Mouse (Mus musculus): ENCODE data around the gene Yif1a. TPM values are rescaled to one million over a fixed set of nuclear protein-coding genes. Genes with fewer than 3 reads are reported as not detected.
A peak's percentile ranks its signal among the peaks of the same experiment; 100 is the strongest.

Yif1a gene
- polyA plus RNA-seq, 1 experiment from 2014 or later, result 62.4 TPM

DNA sequence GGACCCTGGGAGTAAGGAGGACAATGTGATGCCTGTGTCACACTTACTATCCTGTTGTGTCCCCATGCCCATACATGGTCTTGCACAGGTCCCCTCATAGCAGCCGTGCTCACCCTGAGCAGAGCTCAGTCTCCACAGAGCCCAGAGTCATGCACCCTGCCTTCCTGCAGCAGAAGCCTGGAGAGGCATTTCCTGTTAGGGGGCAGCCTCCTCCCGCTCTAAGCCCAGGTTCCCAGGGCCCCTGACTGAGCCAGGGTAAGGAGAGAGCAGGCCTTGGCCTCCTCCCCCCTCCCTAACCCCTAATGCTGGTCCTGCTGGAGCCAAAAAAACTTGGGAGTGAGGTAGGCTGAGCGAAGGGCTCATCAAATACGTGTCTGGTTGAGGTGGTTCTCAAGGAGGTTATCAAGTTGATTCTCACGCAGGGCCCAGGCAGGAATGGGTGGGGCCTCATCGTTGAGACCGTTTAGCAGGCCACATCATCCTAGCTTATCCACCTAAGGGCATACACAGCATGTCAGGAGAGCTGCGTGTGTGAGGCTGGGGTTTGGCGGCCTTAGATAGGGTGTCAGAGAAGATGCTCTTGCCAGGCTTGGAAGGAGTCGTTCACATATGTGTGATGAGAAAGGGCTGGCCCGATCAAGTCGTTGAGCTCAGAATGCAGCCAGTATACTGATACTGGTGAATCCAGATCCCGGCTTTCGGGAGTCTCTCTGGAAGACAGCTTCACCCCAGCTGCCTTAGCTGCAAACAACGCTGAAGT, 21.1 kb upstream of the Yif1a start:
- H3K36me3 ChIP-seq (ENCODE audit: poor library complexity, severe bottlenecking), result no peaks in the 10 kb centered on the region
- peak overlapping the region; percentile 62; the same call in 1 of the 2 replicates for H3K9ac ChIP-seq
- peaks cover 39% of the 10 kb centered on the region for H3K4me1 ChIP-seq
- H3K9me3 ChIP-seq (replicated peaks), result no peaks in the 10 kb centered on the region
- peak overlapping the region; percentile 69 for H3K4me2 ChIP-seq
- H3K4me3 ChIP-seq, result peak overlapping the region; percentile 36
- WGBS, result 13% methylated on average over 15 of the region's 15 CpGs
- H3K27ac ChIP-seq, result no peak overlapping the region
- no peak for ATAC-seq
- peaks cover 45% of the 10 kb centered on the region for H3K27me3 ChIP-seq

DNA sequence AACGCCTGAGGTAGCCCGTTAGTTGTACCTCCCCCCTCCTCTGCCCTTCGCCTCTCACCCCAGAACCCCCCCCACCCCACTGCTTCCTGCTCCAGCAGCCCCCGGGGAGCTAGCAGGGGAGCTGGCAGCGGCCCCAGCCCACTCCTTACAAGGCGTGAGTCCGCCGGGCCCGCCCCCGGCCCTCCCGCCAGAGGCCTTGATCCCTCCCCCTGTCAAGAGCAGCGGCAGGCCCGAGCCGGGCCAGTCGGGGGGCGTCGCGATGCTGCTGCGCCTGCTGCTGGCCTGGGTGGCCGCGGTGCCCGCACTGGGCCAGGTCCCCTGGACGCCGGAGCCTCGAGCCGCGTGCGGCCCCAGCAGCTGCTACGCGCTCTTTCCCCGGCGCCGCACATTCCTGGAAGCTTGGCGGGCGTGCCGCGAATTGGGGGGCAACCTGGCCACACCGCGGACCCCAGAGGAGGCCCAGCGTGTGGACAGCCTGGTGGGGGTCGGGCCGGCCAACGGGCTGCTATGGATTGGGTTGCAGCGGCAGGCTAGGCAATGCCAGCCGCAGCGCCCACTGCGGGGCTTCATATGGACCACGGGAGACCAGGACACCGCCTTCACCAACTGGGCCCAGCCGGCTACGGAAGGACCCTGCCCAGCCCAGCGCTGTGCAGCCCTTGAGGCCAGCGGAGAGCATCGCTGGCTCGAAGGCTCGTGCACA, 20.3 kb upstream of the Yif1a start, which contains the start of gene Cd248:
Gene Cd248, plus strand, starts transcription at position 212 of the 703 bp plus-strand sequence.
- ATAC-seq, result peak; percentile 26
- Histone ChIP-seq H3K27me3 (peaks cover 45% of the 10 kb centered on the region), H3K4me2 (peak within 1 kb of the TSS; percentile 69), H3K9ac (peak within 1 kb of the TSS; percentile 62), H3K36me3 (ENCODE audit: poor library complexity, severe bottlenecking) (no peaks in the 10 kb centered on the region), H3K9me3 (replicated peaks) (no peaks in the 10 kb centered on the region), H3K27ac (0 out of 2 replicates have a peak within 1 kb of the TSS, but pooled peaks have one; percentile 20), H3K4me3 (peak within 1 kb of the TSS; percentile 36), H3K4me1 (peaks cover 47% of the 10 kb centered on the region)
- WGBS, result 1% methylated on average over 51 of the region's 56 CpGs

DNA sequence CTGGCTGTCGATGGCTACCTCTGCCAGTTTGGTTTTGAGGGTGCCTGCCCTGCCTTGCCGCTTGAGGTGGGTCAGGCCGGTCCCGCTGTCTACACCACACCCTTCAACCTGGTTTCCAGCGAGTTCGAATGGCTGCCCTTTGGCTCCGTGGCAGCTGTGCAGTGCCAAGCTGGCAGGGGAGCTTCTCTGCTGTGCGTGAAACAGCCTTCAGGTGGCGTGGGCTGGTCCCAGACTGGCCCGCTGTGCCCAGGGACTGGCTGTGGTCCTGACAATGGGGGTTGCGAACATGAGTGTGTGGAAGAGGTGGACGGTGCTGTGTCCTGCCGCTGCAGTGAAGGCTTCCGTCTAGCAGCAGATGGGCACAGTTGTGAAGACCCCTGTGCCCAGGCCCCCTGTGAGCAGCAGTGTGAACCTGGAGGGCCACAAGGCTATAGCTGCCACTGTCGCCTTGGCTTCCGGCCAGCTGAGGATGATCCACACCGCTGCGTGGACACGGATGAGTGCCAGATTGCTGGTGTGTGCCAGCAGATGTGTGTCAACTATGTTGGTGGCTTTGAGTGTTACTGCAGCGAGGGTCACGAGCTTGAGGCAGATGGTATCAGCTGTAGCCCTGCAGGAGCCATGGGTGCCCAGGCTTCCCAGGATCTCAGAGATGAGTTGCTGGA, 19.6 kb upstream of the Yif1a start:
- no peaks in the 10 kb centered on the region for H3K36me3 ChIP-seq (ENCODE audit: poor library complexity, severe bottlenecking)
- no peak for ATAC-seq
- H3K4me1 ChIP-seq, result peaks cover 48% of the 10 kb centered on the region
- 39% methylated on average over 21 of the region's 21 CpGs for WGBS
- H3K4me2 ChIP-seq, result peak overlapping the region; percentile 69
- no peaks in the 10 kb centered on the region for H3K9me3 ChIP-seq (replicated peaks)
- H3K27ac ChIP-seq, result no peak overlapping the region
- peak overlapping the region; percentile 62 for H3K9ac ChIP-seq
- H3K4me3 ChIP-seq, result peak overlapping the region; percentile 36
- H3K27me3 ChIP-seq, result peaks cover 45% of the 10 kb centered on the region

DNA sequence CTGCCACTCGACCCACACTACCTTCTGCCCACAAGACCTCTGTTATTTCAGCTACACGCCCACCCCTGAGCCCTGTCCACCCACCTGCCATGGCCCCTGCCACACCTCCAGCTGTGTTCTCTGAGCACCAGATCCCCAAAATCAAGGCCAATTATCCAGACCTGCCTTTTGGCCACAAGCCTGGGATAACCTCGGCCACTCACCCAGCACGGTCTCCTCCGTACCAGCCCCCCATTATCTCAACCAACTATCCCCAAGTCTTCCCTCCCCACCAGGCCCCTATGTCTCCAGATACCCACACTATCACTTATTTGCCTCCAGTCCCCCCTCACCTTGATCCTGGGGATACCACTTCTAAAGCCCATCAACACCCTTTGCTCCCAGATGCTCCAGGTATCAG, 18.9 kb upstream of the Yif1a start:
- H3K27ac ChIP-seq, result no peak overlapping the region
- H3K9ac ChIP-seq, result no peak overlapping the region
- H3K27me3 ChIP-seq, result peaks cover 46% of the 10 kb centered on the region
- H3K9me3 ChIP-seq (replicated peaks), result no peaks in the 10 kb centered on the region
- ATAC-seq, result no peak
- H3K4me1 ChIP-seq, result peaks cover 48% of the 10 kb centered on the region
- no peaks in the 10 kb centered on the region for H3K36me3 ChIP-seq (ENCODE audit: poor library complexity, severe bottlenecking)
- H3K4me2 ChIP-seq, result 0 out of 2 replicates have a peak overlapping the region, but pooled peaks have one; percentile 69
- WGBS, result 84% methylated on average over 5 of the region's 5 CpGs
- no peak overlapping the region for H3K4me3 ChIP-seq

DNA sequence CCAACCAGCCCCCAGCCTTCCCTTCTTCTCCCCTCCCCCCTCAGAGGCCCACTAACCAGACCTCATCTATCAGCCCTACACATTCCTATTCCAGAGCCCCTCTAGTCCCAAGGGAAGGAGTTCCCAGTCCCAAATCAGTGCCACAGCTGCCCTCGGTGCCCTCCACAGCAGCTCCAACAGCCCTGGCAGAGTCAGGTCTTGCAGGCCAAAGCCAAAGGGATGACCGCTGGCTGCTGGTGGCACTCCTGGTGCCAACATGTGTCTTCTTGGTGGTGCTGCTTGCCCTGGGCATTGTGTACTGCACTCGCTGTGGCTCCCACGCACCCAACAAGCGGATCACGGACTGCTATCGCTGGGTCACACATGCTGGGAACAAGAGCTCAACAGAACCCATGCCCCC, 18.4 kb upstream of the Yif1a start:
- H3K9ac ChIP-seq, result no peak overlapping the region
- 0 out of 2 replicates have a peak overlapping the region, but pooled peaks have one; percentile 69 for H3K4me2 ChIP-seq
- H3K4me1 ChIP-seq, result peaks cover 48% of the 10 kb centered on the region
- no peaks in the 10 kb centered on the region for H3K9me3 ChIP-seq (replicated peaks)
- 89% methylated on average over 7 of the region's 7 CpGs for WGBS
- peaks cover 50% of the 10 kb centered on the region for H3K27me3 ChIP-seq
- H3K36me3 ChIP-seq (ENCODE audit: poor library complexity, severe bottlenecking), result no peaks in the 10 kb centered on the region
- no peak overlapping the region for H3K4me3 ChIP-seq
- H3K27ac ChIP-seq, result no peak overlapping the region
- no peak for ATAC-seq

DNA sequence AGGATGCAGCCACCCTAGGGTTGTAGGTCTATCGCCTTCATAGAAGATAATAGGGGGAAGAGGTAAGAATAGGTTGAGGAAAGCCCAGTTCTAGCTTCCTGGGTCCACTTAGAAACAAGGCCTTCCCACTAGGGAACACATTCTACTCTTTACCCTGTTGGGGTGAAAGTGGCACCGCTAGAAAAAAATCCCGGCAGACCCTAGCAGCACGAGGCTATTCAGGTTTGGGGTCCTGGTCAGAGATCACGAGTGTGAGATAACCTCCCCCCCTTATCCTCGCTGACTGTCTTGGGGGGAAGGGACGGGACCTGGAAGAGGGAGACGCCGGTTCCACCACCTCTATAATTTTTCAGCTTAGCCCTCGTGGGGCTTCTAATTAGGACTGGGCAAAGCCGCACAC, 17.3 kb upstream of the Yif1a start:
- 5% methylated on average over 11 of the region's 11 CpGs for WGBS
- Histone ChIP-seq H3K9me3 (replicated peaks) (no peaks in the 10 kb centered on the region), H3K4me2 (peak overlapping the region; percentile 64), H3K4me3 (peak overlapping the region; percentile 39), H3K27ac (peak overlapping the region; percentile 52), H3K9ac (peak overlapping the region; percentile 62), H3K36me3 (ENCODE audit: poor library complexity, severe bottlenecking) (no peaks in the 10 kb centered on the region), H3K4me1 (peaks cover 48% of the 10 kb centered on the region), H3K27me3 (peaks cover 48% of the 10 kb centered on the region)
- no peak for ATAC-seq

DNA sequence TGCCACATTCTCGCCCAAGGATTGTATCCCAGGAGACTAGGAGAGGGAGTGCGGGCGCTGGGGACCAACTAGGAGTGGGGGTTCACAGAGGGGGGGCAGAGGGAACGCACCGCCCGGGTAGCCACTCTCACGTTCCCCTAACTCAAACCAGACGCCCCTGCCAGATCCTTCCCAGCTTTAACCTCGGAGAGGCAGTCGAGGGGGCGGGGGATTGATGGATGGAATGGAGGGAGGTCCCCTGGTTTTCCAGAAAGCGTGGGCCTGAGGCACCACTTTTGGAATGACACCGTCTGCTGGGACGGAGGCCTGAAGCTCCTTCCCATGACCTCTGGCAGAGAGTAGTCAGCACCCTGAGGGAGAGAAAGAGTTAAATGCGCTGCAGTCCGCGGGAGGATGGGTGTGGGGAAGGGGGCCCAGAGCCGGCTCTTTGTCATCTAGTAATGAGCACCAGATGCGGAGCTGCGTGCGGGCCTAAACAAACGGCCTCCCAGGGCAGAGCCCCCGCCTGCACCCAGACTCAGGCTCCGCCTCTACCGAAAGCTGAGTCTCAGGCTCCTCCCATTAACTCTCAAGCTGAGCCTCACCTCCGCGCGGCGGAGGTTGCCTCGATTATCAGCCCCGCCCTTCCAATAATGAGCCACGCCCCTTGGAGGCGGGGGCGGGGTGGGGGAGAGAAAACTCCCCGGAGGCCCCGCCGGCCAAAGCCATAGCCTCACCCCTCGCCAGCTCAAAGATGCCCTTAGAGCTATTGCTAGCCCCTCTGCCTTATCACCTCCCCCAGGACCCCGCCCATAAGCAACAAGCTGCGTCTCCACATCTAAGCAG, 16.6 kb upstream of the Yif1a start:
- under 1% methylated on average over 40 of the region's 40 CpGs for WGBS
- ATAC-seq, result peak; percentile 85
- H3K27me3 ChIP-seq, result peaks cover 45% of the 10 kb centered on the region

DNA sequence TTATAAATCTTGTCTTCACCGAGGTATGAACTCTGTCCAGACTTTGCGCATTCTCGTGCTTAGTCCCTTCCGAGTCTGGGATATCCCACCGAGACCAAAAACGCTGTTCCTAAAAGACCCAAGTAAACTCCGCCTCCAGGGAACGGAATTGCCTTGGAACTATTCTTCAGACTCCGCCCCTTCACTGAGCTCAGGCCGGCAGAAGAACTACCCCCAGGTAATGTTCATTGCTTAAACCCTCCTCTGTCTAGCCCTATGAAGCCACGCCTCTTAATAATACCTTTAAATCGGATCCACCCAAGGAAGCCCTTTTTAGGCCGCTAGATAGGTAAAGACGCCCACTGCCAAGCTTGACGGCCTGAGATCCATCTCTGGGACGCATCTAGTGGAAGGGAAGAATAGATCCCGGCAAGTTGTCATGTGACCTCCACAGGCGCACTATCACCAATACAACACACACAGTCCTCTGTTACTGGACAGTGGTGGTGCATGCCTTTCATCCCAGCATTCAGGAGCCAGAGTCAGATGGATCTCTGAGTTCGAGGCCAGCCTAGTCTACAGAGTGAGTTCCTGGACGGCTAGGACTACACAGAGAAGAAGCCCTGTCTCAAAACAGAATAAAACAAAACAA, 15.8 kb upstream of the Yif1a start:
- Histone ChIP-seq H3K4me3 (peak overlapping the region; percentile 39), H3K9me3 (replicated peaks) (no peaks in the 10 kb centered on the region), H3K4me1 (peaks cover 42% of the 10 kb centered on the region), H3K4me2 (peak overlapping the region; percentile 64), H3K27me3 (peaks cover 38% of the 10 kb centered on the region), H3K27ac (no peak overlapping the region), H3K9ac (peak overlapping the region; percentile 62; the same call in 1 of the 2 replicates), H3K36me3 (ENCODE audit: poor library complexity, severe bottlenecking) (no peaks in the 10 kb centered on the region)
- peak; percentile 5; the same call in 1 of the 2 replicates for ATAC-seq
- 2% methylated on average over 20 of the region's 20 CpGs for WGBS

More for the DNA sequence above, 16.6 kb upstream of the Yif1a start:
- Histone ChIP-seq H3K4me2 (peak overlapping the region; percentile 64), H3K9me3 (replicated peaks) (no peaks in the 10 kb centered on the region), H3K9ac (peak overlapping the region; percentile 62), H3K4me1 (peaks cover 48% of the 10 kb centered on the region), H3K27ac (peak overlapping the region; percentile 52), H3K4me3 (peak overlapping the region; percentile 39), H3K36me3 (ENCODE audit: poor library complexity, severe bottlenecking) (no peaks in the 10 kb centered on the region)

DNA sequence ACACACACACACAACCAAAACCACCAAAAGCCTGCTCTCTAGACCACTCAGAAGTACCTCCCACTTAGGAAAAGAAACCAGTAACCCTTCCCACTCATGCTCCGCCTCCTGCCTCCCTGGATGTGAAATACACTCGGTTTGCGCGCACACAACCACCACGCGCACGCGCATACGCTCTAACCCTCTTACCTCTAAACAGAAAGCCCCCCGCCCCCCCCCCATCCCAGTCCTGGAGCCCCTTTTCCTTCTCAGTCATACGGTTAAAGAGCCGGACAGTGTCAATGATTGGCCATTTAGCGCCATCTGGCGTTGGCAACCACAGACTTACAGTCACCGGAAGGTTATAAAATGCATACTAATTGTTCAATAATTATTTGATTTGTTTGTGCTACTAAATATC, 15.3 kb upstream of the Yif1a start:
- WGBS, result 2% methylated on average over 15 of the region's 15 CpGs
- 0 out of 2 replicates have a peak overlapping the region, but pooled peaks have one; percentile 6 for H3K9ac ChIP-seq
- peak overlapping the region; percentile 64 for H3K4me2 ChIP-seq
- H3K9me3 ChIP-seq (replicated peaks), result no peaks in the 10 kb centered on the region
- ATAC-seq, result peak; percentile 31; the same call in 1 of the 2 replicates
- H3K4me1 ChIP-seq, result peaks cover 37% of the 10 kb centered on the region
- H3K36me3 ChIP-seq (ENCODE audit: poor library complexity, severe bottlenecking), result no peaks in the 10 kb centered on the region
- peak overlapping the region; percentile 39 for H3K4me3 ChIP-seq
- peaks cover 38% of the 10 kb centered on the region for H3K27me3 ChIP-seq
- no peak overlapping the region for H3K27ac ChIP-seq

DNA sequence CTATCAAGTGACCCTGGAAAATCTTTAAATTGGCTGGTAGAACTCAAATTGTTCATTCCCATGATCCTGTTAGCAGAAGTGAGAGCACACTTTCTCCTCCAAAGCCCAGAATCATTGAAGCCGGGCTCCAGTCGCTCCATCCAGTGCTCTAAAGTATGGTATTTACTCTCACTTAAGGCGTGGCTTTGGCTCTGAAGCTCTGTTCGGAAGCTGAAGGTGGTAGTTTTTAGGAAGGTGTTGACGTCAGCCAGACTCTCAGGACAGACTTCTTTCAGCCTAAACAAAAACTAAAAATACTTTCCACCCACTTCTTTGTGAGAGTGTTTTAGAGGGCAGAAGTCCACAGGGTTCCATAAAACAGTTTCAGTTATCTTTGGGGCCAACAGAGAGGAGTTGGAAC, 14.8 kb upstream of the Yif1a start:
- no peak overlapping the region for H3K9ac ChIP-seq
- peaks cover 33% of the 10 kb centered on the region for H3K27me3 ChIP-seq
- H3K4me1 ChIP-seq, result peaks cover 32% of the 10 kb centered on the region
- no peaks in the 10 kb centered on the region for H3K36me3 ChIP-seq (ENCODE audit: poor library complexity, severe bottlenecking)
- WGBS, result 46% methylated on average over 5 of the region's 5 CpGs
- H3K4me3 ChIP-seq, result no peak overlapping the region
- no peak overlapping the region for H3K4me2 ChIP-seq
- no peak overlapping the region for H3K27ac ChIP-seq
- H3K9me3 ChIP-seq (replicated peaks), result no peaks in the 10 kb centered on the region
- no peak for ATAC-seq

DNA sequence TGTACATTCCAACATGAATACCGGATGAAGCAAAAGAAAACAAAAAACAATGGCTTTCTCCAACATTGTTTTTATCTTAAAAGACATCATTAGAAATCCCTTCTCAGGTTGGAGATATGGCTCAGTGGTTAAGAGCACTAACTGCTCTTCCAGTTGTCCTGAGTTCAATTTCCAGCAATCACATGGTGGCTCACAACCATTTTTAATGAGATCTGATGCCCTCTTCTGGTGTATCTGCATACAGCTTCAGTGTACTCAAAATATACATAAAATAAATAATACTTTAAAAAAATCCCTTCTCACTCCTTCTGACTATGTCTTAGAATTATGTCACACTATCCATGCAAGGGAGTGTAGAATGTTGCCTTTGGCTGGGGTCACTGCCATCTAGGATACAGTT, 9.1 kb upstream of the Yif1a start:
- no peak for ATAC-seq
- H3K4me2 ChIP-seq, result no peak overlapping the region
- H3K9ac ChIP-seq, result no peak overlapping the region
- no peak overlapping the region for H3K27ac ChIP-seq
- 92% methylated on average over 1 of the region's 1 CpGs for WGBS
- no peaks in the 10 kb centered on the region for H3K36me3 ChIP-seq (ENCODE audit: poor library complexity, severe bottlenecking)
- no peaks in the 10 kb centered on the region for H3K9me3 ChIP-seq (replicated peaks)
- no peak overlapping the region for H3K4me3 ChIP-seq
- peaks cover 57% of the 10 kb centered on the region for H3K27me3 ChIP-seq
- H3K4me1 ChIP-seq, result no peaks in the 10 kb centered on the region

All from forebrain, embryonic 13.5 days (tissue).